Mouse (Mus musculus) frontal cortex, adult (tissue): ENCODE results near the gene Rcn3.

Source experiments
- ATAC-seq: cut with Nextera tagmentation; 2 replicates; pipeline ENCODE4 v1.9.2; 2017; ENCODE audit warnings: mild to moderate bottlenecking, moderate library complexity, mixed read lengths; ENCODE audit not compliant: low TSS enrichment

Gene Rcn3

DNA sequence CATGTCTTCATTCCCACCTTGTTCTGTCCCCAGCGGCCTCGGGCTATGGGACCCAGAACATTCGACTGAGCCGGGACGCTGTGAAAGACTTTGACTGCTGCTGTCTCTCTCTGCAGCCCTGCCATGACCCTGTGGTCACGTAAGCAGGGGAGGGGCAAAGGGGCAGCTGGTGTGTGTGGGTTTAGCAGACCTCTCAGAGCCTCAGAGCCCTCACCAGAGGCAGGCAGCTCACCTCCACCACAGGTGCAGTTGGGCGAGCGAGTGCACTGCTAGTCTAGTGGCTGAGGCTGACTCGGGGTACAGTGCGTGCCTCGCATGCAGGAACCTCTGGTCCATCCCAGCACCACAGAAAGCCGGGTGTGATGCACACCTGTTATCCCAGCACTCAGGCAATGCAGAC is 18.1 kb downstream of the Rcn3 start:
- no peak for ATAC-seq

DNA sequence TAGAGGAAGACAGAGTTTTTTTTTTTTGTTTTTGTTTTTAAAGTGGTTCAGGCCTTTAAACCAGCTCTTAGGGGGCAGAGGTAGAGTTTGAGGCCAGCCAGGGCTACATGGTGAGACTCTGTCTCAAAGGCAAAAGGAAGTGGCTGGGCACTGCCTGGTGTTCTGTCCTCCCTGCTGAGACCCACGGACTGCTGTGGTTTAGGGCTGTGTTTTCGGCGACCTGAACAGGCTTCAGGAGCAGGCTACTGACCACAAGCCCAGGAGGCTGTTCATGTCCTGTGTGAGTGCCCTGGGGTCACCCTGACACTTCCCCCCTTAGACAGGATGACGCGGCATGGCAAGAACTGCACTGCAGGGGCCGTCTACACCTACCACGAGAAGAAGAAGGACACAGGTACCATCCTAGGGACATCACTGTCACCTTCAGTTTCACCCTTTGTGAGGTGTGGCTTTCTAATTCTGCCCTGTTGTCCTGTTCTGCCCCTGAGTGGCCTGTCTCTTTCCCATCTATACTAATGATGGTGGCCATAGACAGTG is 18.8 kb downstream of the Rcn3 start:
- no peak for ATAC-seq

DNA sequence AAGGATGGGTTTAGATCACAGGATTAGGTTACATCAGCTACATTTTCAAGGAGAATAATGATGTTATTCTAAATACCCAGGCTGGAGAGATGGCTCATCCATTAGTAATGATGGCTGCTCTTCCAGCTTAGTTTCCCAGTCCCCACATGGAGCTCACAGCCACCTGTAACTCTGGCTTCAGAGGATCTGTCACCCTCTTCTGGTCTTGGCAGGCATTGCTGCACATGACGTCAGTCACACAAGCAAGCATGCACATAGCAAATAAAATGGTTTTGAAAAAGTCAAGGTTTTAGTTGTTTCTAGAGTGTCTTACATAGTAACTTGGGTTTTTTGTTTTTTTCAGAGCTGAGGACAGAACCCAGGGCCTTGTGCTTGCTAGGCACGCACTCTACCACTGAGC is 19.8 kb downstream of the Rcn3 start:
- ATAC-seq = no peak

DNA sequence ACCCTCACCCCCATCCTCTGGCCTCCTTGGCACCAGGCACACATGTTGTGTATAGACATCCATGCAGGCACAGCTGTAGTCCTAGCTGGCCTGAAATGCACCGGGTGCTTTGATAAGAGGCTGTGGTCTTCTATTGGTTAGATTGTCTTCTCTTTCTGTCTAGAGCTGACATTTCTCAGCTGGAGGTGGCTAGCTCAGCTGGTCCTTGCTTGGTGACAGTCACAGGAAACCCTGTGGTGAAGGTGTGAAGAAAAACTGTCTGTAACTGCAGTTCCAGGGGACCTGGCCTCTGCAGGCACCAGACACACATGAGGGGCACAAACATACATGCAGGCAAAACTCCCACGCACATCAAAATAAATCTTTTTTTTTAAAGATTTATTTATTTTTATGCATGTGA is 22.4 kb downstream of the Rcn3 start:
- no peak for ATAC-seq

DNA sequence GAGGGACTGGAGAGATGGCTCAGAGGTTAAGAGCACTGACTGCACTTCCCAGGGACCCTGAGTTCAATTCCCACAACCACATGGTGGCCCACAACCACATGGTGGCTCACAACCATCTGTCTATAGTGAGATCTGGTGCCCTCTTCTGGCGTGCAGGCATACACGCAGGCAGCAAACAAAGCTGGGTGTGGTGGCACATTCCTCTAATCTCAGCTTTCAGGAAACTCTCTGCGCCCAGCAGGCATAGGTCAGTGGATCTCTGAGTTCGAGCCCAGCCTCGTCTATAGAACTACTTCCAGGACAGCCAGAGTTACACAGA is 24.1 kb downstream of the Rcn3 start:
- ATAC-seq = no peak

DNA sequence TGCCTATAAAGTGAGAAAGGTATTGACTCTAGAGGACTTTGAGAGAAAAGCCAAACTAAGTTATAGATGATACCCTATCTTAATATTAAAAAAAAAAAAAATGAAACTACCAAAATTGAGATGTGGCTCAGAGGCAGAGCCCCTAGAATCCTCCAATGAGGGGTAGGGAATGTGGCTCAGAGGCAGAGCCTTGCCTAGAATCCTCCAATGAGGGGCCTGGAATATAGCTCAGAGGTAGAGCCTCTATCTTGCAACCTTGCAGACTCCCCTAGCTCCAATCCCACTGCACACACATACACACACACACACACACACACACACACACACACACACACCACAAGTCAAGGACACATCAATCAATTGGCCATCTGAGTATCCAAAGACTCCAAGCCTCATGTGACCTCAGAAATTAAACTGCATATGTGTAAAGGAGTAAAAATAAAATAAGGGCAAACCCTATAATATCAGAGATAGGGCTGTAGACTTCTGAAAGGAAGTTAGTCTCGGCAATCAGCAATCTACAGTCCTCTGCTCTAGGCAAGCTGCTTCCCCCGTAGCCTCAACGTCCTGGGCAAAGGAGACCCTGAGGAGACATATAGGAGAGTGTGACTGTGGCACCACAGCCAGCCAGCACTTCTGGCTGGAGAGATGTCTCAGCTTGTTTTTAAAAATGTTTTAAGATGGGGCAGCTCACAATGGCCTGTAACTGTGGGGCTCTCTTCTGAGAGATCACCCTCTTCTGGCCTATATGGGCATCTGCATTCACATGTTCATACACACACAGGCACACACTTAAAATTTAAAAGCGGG is 24.6 kb downstream of the Rcn3 start:
- no peak for ATAC-seq

DNA sequence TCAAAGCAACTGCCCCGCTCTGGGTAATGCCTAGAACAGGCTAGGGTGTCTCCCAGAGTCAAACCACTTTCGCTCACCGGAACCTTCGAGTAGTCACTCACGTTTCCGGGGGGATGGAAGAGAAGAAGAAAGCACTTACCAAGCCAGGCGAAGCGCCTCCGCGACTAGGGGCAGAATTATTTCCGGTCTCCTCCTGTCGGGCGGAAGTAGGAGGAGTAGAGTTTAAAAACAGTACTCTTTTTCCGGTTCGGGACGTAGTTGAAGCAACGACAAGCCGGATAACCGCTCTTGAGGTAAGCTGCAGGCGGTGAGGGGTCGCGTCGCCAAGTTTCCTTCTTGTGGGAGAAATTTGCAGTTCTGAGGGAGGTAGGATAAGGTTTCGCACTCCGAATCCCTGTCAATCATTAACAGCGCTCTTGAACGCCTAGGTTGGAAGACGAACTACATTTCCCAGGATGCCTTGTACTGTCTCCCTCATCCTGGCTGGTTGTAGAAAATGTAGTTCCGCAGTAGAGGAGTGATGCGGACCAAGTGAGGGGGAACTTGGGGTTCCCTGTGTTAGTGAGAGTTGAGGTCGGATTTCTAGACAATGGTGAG is 29.7 kb downstream of the Rcn3 start, which contains the start of the genes Nosip and Prrg2:
Nosip (plus strand) TSS at position 191 of the 597 bp plus-strand sequence.
Prrg2 (minus strand) TSS at position 439 of the 597 bp plus-strand sequence.
- peak; percentile 91 for ATAC-seq

DNA sequence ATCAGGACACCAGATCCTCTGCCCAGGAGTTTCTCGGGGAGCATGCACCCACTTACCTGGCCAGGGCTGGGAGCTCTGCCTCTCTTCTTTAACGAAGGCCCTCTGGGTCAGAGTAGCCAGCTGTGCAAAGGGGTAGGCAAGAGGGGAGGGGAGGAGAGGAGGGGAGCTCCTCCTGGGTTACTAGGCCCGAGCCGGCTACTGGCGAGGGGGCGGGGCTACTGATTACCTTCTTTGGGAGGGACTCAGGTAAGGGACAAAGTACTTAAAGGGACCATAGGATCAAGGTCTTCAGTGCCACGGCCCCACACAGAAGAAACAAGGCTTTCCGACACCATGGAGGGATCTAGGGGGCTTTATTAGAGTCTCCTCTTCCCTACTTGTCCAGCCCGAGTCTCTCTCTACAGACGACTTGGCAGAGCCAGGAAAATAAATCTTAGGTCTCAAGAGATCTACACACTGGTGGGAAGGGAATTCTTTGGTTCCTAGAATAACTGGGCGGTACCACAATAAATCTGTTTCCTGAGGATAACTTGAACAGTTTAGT is 30.4 kb downstream of the Rcn3 start:
- ATAC-seq = no peak

DNA sequence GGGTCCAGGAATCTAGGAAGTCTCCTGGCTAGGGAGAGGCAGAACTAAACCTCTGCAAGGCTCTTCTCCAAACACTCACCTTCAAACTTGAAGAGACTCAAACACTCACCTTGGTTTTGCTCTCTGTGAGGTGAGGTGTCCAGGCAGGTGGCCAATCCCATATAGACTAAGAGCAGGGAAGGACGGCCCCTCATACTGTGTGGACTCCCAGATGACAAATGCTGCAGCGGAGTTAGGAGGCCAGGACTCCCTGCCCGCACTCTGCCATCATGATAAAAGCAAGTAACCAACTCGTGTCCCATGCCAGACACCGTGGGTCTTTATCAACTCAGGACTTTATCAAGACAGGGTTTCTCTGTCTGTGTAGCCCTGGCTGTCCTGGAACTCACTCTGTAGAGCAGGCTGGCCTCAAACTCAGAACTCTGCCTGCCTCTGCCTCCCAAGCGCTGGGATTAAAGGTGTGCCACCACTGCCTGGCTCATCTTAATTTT is 31.3 kb downstream of the Rcn3 start:
- no peak for ATAC-seq

DNA sequence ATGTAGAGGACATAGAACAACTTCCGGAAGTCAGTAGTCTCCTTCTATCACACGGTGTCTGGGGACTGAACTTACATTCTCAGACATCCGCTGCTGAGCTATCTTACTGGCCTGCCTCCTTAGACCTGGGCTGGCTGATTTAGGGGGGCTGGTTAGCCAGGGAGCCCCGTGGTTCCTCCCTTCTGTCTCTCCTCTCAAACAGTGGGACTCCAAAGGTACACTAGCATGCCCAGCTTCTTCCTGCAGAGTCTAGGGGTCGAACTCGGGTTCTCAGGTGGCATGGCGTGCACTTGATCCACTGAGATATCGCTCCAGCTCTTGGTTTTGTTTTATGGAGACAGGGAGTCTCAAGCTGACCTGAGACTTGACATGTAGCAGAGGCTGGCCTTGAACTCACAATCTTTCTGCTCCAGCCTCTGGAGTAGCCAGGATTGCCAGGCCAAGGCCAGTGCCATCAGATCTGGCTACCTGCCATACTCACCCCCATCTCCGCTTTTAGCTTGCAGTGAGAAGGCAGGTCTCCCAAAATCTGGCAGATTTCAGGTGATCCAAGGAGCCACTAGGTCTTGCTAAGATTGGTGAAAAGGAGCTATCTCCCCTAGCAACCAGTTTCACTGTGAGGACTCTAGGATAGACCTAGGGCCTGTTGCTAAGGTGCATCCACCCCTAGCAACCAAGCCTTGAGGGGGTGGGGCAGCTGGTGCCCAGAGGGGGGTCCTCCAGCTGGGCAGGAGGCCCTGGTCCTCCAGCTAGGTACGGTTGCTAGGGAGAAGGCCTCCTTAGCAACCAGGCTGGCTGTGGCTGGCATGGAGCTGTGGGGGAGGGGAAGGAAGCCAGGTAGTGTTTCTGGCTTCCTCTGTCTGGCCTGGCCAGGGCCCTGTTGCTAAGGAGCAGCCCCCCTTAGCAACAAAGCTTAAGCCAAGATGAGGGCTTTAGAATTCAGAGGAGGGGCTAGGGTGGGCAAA is 33.1 kb downstream of the Rcn3 start:
- no peak for ATAC-seq

DNA sequence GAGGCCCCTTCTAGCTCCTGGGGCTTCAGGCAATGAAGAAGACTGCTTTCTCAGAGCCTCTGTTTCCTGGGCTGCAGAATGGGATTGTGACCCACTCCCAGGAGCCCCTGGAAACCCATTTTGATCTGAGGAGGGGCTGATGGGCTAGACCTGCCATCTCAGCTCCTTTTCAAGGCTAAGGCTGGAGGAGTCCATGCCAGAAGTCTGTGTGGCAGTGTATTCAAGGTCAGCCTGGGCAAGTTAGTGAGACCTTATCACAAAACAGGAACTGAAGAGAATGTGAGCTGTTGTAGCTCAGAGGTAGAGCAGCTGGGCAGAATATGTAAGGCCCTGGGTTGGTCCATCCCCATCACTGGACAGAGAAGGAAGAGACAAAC is 35.1 kb downstream of the Rcn3 start:
- no peak for ATAC-seq

DNA sequence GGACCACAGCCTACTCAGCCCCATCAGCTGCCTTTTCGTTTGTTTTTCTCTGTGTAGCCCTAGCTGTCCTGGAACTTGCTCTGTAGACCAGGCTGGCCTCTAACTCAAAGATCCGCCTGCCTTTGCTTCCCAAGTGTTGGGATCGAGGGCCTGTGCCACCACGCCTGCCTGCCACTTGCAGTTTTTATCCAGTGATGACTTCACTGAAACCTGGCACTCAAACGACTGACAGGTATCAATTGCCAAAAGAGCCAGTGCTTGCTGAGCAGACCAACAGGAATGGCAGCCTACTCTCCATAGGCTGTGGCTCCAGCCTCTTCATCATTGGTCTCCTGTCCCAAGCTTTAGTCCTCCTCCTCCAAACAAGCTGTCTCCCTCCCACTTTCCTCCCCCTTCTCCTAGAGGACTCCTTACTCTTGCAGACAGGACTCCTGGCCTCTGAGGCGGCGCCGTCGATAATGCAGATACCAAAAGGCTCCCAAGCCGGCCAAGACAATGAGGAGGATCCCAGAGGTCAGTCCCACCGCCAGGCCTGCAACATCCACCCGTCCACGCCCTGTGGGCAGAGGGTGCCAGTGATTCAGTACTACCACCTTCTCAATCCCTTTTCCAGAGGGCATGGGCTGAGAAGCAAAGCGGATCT is 35.6 kb downstream of the Rcn3 start:
- ATAC-seq = no peak

DNA sequence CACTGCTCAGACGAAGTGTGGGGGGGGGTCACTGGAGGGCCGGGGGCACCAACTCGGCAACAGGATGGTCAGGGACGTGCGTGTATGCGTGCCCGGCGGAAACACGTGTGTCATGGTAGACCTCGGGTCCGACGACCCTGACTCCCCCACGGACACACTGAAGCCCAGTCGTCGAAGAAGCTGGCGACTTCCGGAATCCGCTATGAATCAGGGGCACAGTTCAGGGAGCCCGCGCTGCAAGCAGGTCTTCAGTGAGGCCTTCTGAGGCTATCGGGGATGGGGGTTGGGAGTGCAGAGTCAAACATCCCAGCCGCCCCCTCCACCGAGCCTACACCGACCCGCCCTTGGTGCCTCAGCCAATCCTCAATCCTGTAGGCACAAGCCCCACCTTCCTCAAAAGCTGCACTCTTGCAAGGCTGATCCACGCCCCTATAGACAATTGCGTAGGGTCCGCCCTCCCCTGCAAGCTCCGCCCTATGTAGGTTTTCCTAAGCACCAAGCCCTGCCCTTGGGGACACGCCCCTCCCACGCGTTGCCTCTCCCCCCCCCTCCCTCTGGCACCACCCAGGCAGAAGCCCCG is 38.0 kb downstream of the Rcn3 start:
- ATAC-seq = peak; percentile 87

DNA sequence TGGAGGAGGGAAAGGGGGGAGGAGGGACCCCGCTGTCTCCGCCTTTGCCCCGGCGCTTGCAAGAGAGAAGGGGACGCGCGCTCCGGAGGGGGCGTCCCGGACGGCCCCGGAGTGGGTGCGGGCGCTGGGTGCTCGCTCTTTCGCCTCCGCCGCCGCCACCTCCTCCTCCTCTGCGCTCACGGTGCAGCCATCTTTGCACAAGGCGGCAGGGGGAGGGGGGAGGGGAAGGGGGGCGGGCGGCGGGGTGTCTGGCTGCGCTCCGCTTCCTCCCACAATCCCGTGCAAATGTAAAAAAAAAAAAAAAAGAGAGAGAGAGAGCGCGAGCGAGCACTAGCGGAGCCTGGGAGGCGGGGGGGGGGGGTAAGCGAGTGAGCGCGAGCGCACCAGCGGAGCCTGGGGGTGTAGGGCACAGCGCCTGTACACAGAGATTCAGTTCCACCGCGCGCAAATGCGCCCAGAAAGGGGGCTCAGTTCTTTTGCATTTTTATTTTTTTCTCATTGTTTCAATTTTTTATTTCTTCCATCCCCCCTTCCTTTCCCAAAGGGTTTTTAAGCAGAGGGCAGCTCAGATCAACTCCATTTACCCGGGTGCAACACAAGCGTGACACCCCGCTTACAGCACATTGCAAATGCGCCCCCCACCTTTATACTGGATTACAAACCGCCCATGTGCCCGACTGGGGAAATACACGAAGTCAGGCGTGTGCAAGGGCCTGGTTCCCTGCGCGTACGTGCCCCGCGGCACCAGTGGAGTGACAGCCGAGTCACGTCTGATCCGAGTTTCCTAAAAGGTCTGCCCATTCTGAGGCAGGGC is 38.7 kb downstream of the Rcn3 start:
- peak; percentile 50 for ATAC-seq

DNA sequence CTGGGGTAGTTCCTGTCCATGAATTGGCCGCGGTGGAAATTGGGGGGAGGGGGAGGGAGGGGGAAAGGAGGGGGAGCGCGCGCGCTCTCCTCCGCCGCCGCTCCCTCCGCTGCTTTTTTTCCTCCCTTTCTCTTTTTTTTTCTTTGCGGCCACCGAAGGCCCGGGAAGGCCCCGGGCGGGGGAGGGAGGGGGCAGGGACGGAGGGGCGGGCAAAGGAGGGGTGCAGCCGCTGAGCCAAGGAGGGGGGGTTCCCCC is 39.2 kb downstream of the Rcn3 start, which contains the start of gene Prr12:
Prr12 (minus strand) TSS at position 20 of the 255 bp plus-strand sequence.
- ATAC-seq = no peak

DNA sequence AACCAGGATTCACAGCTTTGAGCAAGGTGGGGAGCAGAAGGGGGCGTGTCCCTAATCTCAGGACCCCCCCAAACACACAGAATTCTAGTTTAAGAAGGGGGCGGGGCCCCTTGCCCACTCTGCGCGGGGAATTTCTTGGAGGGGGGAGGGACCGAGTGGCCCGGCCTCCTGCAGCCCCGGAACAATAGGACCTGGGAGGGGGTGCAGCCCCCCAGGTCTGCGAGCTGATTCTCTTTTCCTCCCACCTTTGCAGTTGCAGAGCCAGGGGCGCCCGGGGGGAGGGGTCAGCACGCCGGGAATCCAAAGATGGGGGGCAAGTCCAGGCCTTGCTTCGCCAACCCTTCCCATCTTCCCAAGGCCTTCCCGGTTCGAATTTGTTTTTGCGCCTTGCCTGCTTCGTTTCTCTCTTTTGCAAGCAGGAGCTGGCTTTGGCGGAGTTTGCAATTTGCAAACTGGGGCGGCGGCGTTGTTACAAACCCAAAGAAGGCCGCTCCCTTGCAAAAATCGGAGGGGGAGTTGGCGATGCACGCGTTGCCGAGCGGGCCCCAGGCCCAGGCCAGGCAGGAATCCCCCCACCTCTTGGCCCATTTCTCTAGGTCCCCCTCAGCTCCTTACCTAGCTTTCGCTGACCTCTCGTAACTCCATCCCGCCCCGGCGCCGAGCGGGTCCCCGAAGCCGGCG is 39.7 kb downstream of the Rcn3 start:
- ATAC-seq = no peak

DNA sequence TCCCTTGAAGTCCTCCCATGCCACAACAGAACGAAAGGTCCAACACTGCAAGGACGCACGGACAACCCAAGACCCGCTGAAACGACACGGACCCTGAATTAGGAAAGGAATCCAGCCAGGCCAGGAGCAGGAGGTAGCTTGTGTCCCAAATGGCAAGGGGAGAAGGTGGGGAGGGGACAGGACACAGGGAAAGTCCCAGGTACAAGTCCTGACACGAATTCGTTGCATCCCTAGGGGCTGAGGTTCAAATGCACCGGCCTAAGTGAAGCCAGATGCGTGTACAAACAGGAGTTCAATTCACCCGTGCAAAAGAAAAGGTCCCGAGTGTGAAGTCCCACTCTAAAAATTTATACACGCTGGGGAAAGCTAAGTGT is 40.4 kb downstream of the Rcn3 start:
- ATAC-seq = no peak

DNA sequence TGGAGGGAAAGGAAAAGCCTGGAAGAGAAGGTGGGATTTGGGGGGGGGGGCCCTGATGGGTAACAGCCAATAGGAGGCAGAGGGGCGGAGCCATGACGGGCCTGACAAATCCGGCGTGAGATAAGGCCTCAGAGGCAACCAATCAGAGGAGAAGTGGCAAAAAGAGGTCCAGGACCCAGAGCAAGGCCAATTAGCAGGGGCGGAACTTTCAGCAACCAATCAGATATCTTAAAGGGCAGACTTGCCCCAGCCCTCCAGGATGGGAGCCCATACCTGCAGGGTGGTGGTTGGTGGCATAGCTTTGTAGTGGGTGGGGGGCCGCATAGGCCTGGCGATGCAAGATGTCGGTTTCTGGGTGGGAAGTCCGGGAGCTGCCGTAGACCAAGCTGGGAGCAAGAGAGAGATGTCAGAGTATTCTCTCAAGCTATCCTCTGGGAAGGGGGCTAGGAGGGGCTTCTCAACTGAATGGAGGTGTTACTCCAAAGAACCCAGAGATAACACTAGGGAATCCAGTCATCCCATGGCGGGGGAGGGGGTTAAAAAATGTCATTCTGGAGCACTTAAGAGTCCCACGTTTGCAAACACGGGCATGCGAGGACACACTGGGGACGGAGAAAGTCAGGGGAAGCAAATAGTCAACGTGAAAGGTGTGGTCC is 40.9 kb downstream of the Rcn3 start:
- peak; percentile 42 for ATAC-seq
